Mouse (Mus musculus) MEL (cell line): ENCODE data around the gene Dpm1. TPM values are rescaled to one million over a fixed set of nuclear protein-coding genes. Genes with fewer than 3 reads are reported as not detected.

Experiments used
- DNase-seq: peaks from one replicate; pipeline ENCODE4 v3.0.0; 2011; ENCODE audit warnings: low read depth, low spot score
- H3K27ac ChIP-seq: 2 replicates; pipeline ENCODE4 v1.5.1; 2012; ENCODE audit warnings: low read depth, mild to moderate bottlenecking, control low read depth, low read length, moderate library complexity; ENCODE audit not compliant: control insufficient read depth
- H3K27me3 ChIP-seq, 2 experiments: fragments of 150-350 bp in 1 of 2; sonication (generic) in 1 of 2; 2 replicates each; pipeline ENCODE4 v1.6.1; 2012; ENCODE audit warnings: low read length in 2 of 2, mild to moderate bottlenecking in 2 of 2, improper control_type of control experiment in 1 of 2, moderate library complexity in 1 of 2; ENCODE audit not compliant: insufficient read depth in 2 of 2, control insufficient read depth in 1 of 2
- H3K36me3 ChIP-seq, 2 experiments: 2 replicates each; pipeline ENCODE4 v1.6.1; 2012 to 2014; ENCODE audit warnings: low read length in 2 of 2, improper control_type of control experiment in 1 of 2, inconsistent platforms in 1 of 2, mild to moderate bottlenecking in 1 of 2; ENCODE audit not compliant: insufficient read depth in 2 of 2, control insufficient read depth in 1 of 2
- H3K4me1 ChIP-seq, 2 experiments: fragments of 150-350 bp in 1 of 2; sonication (generic) in 1 of 2; 2 replicates each; pipeline ENCODE4 v1.6.1; 2012; ENCODE audit warnings: low read length in 2 of 2, improper control_type of control experiment in 1 of 2, mild to moderate bottlenecking in 1 of 2; ENCODE audit not compliant: insufficient read depth in 2 of 2, control insufficient read depth in 1 of 2
- H3K4me3 ChIP-seq, 2 experiments: fragments of 150-350 bp in 1 of 2; sonication (generic) in 1 of 2; 2 replicates each; pipeline ENCODE4 v1.5.1; 2012; ENCODE audit warnings: low read depth in 2 of 2, low read length in 2 of 2, mild to moderate bottlenecking in 2 of 2, moderate library complexity in 2 of 2, control low read depth in 1 of 2, improper control_type of control experiment in 1 of 2; ENCODE audit not compliant: control insufficient read depth in 1 of 2, insufficient read depth in 1 of 2
- H3K79me2 ChIP-seq: 2 replicates; pipeline ENCODE4 v1.6.1; 2012; ENCODE audit warnings: mild to moderate bottlenecking, low read length, moderate library complexity; ENCODE audit not compliant: control insufficient read depth, poor library complexity, insufficient read depth
- H3K9ac ChIP-seq: 2 replicates; pipeline ENCODE4 v1.6.1; 2012; ENCODE audit warnings: low read depth, mild to moderate bottlenecking, control low read depth, low read length, moderate library complexity; ENCODE audit not compliant: control insufficient read depth, poor library complexity, severe bottlenecking
- H3K9me3 ChIP-seq: fragments of 150-350 bp; sonication (generic); replicated peaks from 2 replicates; pipeline ENCODE4 v1.6.1; 2012; ENCODE audit warnings: mild to moderate bottlenecking, low read length, improper control_type of control experiment, moderate library complexity; ENCODE audit not compliant: insufficient read depth
- GABPA ChIP-seq: IDR thresholded peaks from 2 replicates; pipeline ENCODE4 v1.6.1; 2012; ENCODE audit warnings: low read depth, mild to moderate bottlenecking, inconsistent platforms, low read length, improper control_type of control experiment, moderate library complexity
- MAFK ChIP-seq: IDR thresholded peaks from 2 replicates; pipeline ENCODE4 v1.6.1; 2011; ENCODE audit warnings: low read depth, mild to moderate bottlenecking, low read length, improper control_type of control experiment, borderline replicate concordance
- MAX ChIP-seq: IDR thresholded peaks from 2 replicates; pipeline ENCODE4 v1.6.1; 2011; ENCODE audit warnings: low read length, improper control_type of control experiment
- MXI1 ChIP-seq: IDR thresholded peaks from 2 replicates; pipeline ENCODE4 v1.6.1; 2011; ENCODE audit warnings: mild to moderate bottlenecking, low read depth, low read length, improper control_type of control experiment
- POLR2A ChIP-seq, 2 experiments: IDR thresholded peaks; 2 replicates each; pipeline ENCODE4 v1.6.1; 2011 to 2012; ENCODE audit warnings: low read length in 2 of 2, mild to moderate bottlenecking in 2 of 2, control low read depth in 1 of 2, improper control_type of control experiment in 1 of 2, low read depth in 1 of 2, moderate library complexity in 1 of 2; ENCODE audit not compliant: control insufficient read depth in 1 of 2, insufficient read depth in 1 of 2, poor library complexity in 1 of 2
- POLR2AphosphoS2 ChIP-seq: IDR thresholded peaks from 2 replicates; pipeline ENCODE4 v1.6.1; 2011; ENCODE audit warnings: low read length, improper control_type of control experiment
- RAD21 ChIP-seq: IDR thresholded peaks from 2 replicates; pipeline ENCODE4 v1.6.1; 2011; ENCODE audit warnings: mild to moderate bottlenecking, low read depth, low read length, improper control_type of control experiment
- RCOR1 ChIP-seq: IDR thresholded peaks from 2 replicates; pipeline ENCODE4 v1.6.1; 2012; ENCODE audit warnings: low read depth, mild to moderate bottlenecking, inconsistent platforms, low read length, improper control_type of control experiment
- SIN3A ChIP-seq: IDR thresholded peaks from 2 replicates; pipeline ENCODE4 v1.6.1; 2012; ENCODE audit warnings: low read length, improper control_type of control experiment, inconsistent platforms
- SMC3 ChIP-seq: IDR thresholded peaks from 2 replicates; pipeline ENCODE4 v1.6.1; 2011; ENCODE audit warnings: low read depth, low read length, improper control_type of control experiment
- TCF12 ChIP-seq: IDR thresholded peaks from 2 replicates; pipeline ENCODE4 v1.6.1; 2014; ENCODE audit warnings: low read depth, mild to moderate bottlenecking, inconsistent platforms, low read length, improper control_type of control experiment, moderate library complexity
- ZC3H11A ChIP-seq: IDR thresholded peaks from 2 replicates; pipeline ENCODE4 v1.6.1; 2012; ENCODE audit warnings: low read depth, mild to moderate bottlenecking, inconsistent platforms, low read length, improper control_type of control experiment
- ZKSCAN1 ChIP-seq: IDR thresholded peaks from 2 replicates; pipeline ENCODE4 v1.6.1; 2012; ENCODE audit warnings: low read depth, mild to moderate bottlenecking, inconsistent platforms, low read length, improper control_type of control experiment, moderate library complexity
- polyA plus RNA-seq, 2 experiments: library from polyadenylated mRNA; stranded (reverse) in 1 of 2; unstranded in 1 of 2; fragments of >175 nt in 1 of 2; fragments of >200 nt in 1 of 2; gene quantifications; 2 replicates each; pipeline versions ENCODE4 v1.2.1 to v1.2.4; 2012; ENCODE audit warnings: low replicate concordance in 2 of 2, low read depth in 1 of 2; ENCODE audit not compliant: insufficient read length in 2 of 2, insufficient read depth in 1 of 2, missing spikeins in 1 of 2
- total RNA-seq: library from RNA; depleted of rRNA; stranded (reverse); fragments of 300-350 nt; gene quantifications from 2 replicates; pipeline ENCODE4 v1.2.3, GENCODE M21; 2012

The Dpm1 gene
- total and polyA plus RNA-seq, 3 experiments, result 49.0 to 564 (median 63.5) TPM

- TF ChIP-seq POLR2AphosphoS2 (no peak), MXI1 (0 out of 2 replicates have a peak, but pooled peaks have one; percentile 15)
- no peak overlapping the region for H3K4me3 ChIP-seq
- H3K79me2 ChIP-seq, result peaks cover 84% of the 10 kb centered on the region
- H3K4me1 ChIP-seq, result peaks cover 4 to 10% of the 10 kb centered on the region in 2 experiments; a peak in 3 of 4 replicates
- H3K27ac ChIP-seq, result no peak overlapping the region
- DNase-seq, result no peak
- peaks cover 32 to 34% of the 10 kb centered on the region in 2 experiments for H3K36me3 ChIP-seq
- no peak overlapping the region for H3K9ac ChIP-seq
- no peaks in the 10 kb centered on the region for H3K27me3 ChIP-seq
- no peaks in the 10 kb centered on the region for H3K9me3 ChIP-seq
Observed at GRCm38 (mm10) chr2:168195721-168196120, 34.7 kb downstream of the Dpm1 start.

DNA sequence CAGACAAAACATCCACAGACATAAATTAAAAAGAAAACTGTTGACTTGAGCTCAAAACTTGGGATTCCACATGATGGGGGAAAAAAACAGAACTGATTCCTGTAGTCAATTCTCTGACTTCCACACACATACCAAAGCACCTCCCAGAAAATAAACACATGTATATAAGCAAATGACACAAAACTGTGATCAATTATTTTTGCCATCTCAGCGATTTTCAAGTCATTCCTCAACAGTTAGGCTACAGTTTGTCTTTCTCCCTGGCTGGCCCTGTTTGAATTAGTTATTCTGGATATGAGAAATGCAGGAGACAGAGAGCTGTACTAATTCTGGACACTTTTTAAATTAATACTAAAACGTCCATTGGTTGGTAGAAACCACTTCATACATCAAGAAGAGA, 36.7 kb downstream of the Dpm1 start:
- Histone ChIP-seq H3K4me1 (peaks cover 0 to 2% of the 10 kb centered on the region in 2 experiments; a peak in 1 of 4 replicates), H3K27me3 (no peaks in the 10 kb centered on the region), H3K9me3 (no peaks in the 10 kb centered on the region)
- TF ChIP-seq GABPA (no peak), MAFK (peak; percentile 79)
- TF ChIP-seq, all 39 proteins: peak for 1
- H3K27ac ChIP-seq, result no peak overlapping the region
- no peak overlapping the region for H3K4me3 ChIP-seq
- peaks cover 22 to 34% of the 10 kb centered on the region in 2 experiments for H3K36me3 ChIP-seq
- H3K79me2 ChIP-seq, result peaks cover 83% of the 10 kb centered on the region
- no peak overlapping the region for H3K9ac ChIP-seq
- DNase-seq, result no peak

DNA sequence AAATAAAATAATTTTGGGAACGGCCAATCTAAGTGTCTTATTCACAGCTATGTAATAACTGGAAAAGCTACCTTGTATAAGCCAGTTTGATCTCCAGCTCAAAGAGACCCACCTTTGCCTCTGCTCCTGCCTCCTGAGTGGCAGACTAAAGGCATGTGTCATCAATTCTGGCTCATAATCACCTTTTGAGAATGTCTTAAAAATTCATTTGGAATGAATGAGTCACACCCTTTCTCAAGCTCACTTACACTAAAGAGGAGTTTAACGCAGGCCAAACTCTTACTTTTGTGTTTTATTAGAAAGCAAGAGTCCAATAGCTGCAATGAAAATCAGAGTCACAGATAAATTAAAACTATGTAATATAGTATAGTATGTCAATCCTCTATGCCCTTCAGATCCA, 38.5 kb downstream of the Dpm1 start:
- Histone ChIP-seq H3K9me3 (no peaks in the 10 kb centered on the region), H3K4me3 (no peak overlapping the region), H3K27me3 (no peaks in the 10 kb centered on the region), H3K4me1 (peaks cover 0 to 2% of the 10 kb centered on the region in 2 experiments; a peak in 1 of 4 replicates), H3K79me2 (peaks cover 70% of the 10 kb centered on the region), H3K36me3 (peaks cover 17 to 33% of the 10 kb centered on the region in 2 experiments), H3K9ac (no peak overlapping the region), H3K27ac (no peak overlapping the region)
- DNase-seq, result no peak
- TF ChIP-seq RAD21 (no peak), POLR2AphosphoS2 (no peak), TCF12 (no peak), SIN3A (no peak), ZKSCAN1 (no peak), POLR2A (IDR thresholded peaks at IDR 0.05; ENCODE audit: control insufficient read depth in 1 of 2, insufficient read depth in 1 of 2, low read depth in 1 of 2, low read length in 2 of 2, poor library complexity in 1 of 2) (no peak), ZC3H11A (no peak), MAX (no peak), RCOR1 (no peak), SMC3 (no peak)
